Mouse (Mus musculus): ENCODE measurements around the gene Neurl3.

GRCm38 (mm10) chr1:36257276-36257675, 17.2 kb downstream of the Neurl3 start:
- TF ChIP-seq ZMIZ1 (IDR thresholded peaks at IDR 0.05; ENCODE audit: low read depth, low read length) (no peak), RAD21 (IDR thresholded peaks at IDR 0.05; ENCODE audit: low read depth, low read length) (no peak), CTCF (conservative IDR thresholded peaks at IDR 0.05 in 1 of 2, IDR thresholded peaks at IDR 0.05 in 1 of 2; ENCODE audit: low read depth in 2 of 2, low read length in 2 of 2) (no peak), POLR2A (IDR thresholded peaks at IDR 0.05; ENCODE audit: low read depth, low read length) (no peak), ZNF384 (IDR thresholded peaks at IDR 0.05; ENCODE audit: low read depth, low read length) (no peak), GABPA (IDR thresholded peaks at IDR 0.05; ENCODE audit: insufficient replicate concordance, low read depth, low read length) (no peak), MAFK (IDR thresholded peaks at IDR 0.05; ENCODE audit: insufficient replicate concordance, low read length) (no peak)
